Mouse (Mus musculus) MEL (cell line): ENCODE measurements around the gene Abcc2. TPM values are rescaled to one million over a fixed set of nuclear protein-coding genes. Genes with fewer than 3 reads are reported as not detected.

Experiments used
- DNase-seq: peaks from one replicate; pipeline ENCODE4 v3.0.0; 2011; ENCODE audit warnings: low read depth, low spot score
- H3K27ac ChIP-seq: 2 replicates; pipeline ENCODE4 v1.5.1; 2012; ENCODE audit warnings: low read depth, mild to moderate bottlenecking, control low read depth, low read length, moderate library complexity; ENCODE audit not compliant: control insufficient read depth
- H3K27me3 ChIP-seq, 2 experiments: fragments of 150-350 bp in 1 of 2; sonication (generic) in 1 of 2; 2 replicates each; pipeline ENCODE4 v1.6.1; 2012; ENCODE audit warnings: low read length in 2 of 2, mild to moderate bottlenecking in 2 of 2, improper control_type of control experiment in 1 of 2, moderate library complexity in 1 of 2; ENCODE audit not compliant: insufficient read depth in 2 of 2, control insufficient read depth in 1 of 2
- H3K36me3 ChIP-seq, 2 experiments: 2 replicates each; pipeline ENCODE4 v1.6.1; 2012 to 2014; ENCODE audit warnings: low read length in 2 of 2, improper control_type of control experiment in 1 of 2, inconsistent platforms in 1 of 2, mild to moderate bottlenecking in 1 of 2; ENCODE audit not compliant: insufficient read depth in 2 of 2, control insufficient read depth in 1 of 2
- H3K4me1 ChIP-seq, 2 experiments: fragments of 150-350 bp in 1 of 2; sonication (generic) in 1 of 2; 2 replicates each; pipeline ENCODE4 v1.6.1; 2012; ENCODE audit warnings: low read length in 2 of 2, improper control_type of control experiment in 1 of 2, mild to moderate bottlenecking in 1 of 2; ENCODE audit not compliant: insufficient read depth in 2 of 2, control insufficient read depth in 1 of 2
- H3K4me3 ChIP-seq, 2 experiments: fragments of 150-350 bp in 1 of 2; sonication (generic) in 1 of 2; 2 replicates each; pipeline ENCODE4 v1.5.1; 2012; ENCODE audit warnings: low read depth in 2 of 2, low read length in 2 of 2, mild to moderate bottlenecking in 2 of 2, moderate library complexity in 2 of 2, control low read depth in 1 of 2, improper control_type of control experiment in 1 of 2; ENCODE audit not compliant: control insufficient read depth in 1 of 2, insufficient read depth in 1 of 2
- H3K79me2 ChIP-seq: 2 replicates; pipeline ENCODE4 v1.6.1; 2012; ENCODE audit warnings: mild to moderate bottlenecking, low read length, moderate library complexity; ENCODE audit not compliant: control insufficient read depth, poor library complexity, insufficient read depth
- H3K9ac ChIP-seq: 2 replicates; pipeline ENCODE4 v1.6.1; 2012; ENCODE audit warnings: low read depth, mild to moderate bottlenecking, control low read depth, low read length, moderate library complexity; ENCODE audit not compliant: control insufficient read depth, poor library complexity, severe bottlenecking
- H3K9me3 ChIP-seq: fragments of 150-350 bp; sonication (generic); replicated peaks from 2 replicates; pipeline ENCODE4 v1.6.1; 2012; ENCODE audit warnings: mild to moderate bottlenecking, low read length, improper control_type of control experiment, moderate library complexity; ENCODE audit not compliant: insufficient read depth
- CHD1 ChIP-seq: IDR thresholded peaks from 2 replicates; pipeline ENCODE4 v1.6.1; 2012; ENCODE audit warnings: low read depth, mild to moderate bottlenecking, inconsistent platforms, low read length, improper control_type of control experiment
- CTCF ChIP-seq, 3 experiments: IDR thresholded peaks in 2 of 3; conservative IDR thresholded peaks in 1 of 3; 2 replicates each; pipeline ENCODE4 v1.5.1; 2011 to 2012; ENCODE audit warnings: low read length in 3 of 3, low read depth in 2 of 3, mild to moderate bottlenecking in 2 of 3, improper control_type of control experiment in 1 of 3, inconsistent platforms in 1 of 3, mixed read lengths in 1 of 3, moderate library complexity in 1 of 3; ENCODE audit not compliant: control insufficient read depth in 1 of 3, insufficient read depth in 1 of 3, poor library complexity in 1 of 3, severe bottlenecking in 1 of 3
- E2F4 ChIP-seq: IDR thresholded peaks from 2 replicates; pipeline ENCODE4 v1.6.1; 2011; ENCODE audit warnings: low read depth, low read length, improper control_type of control experiment, borderline replicate concordance
- EP300 ChIP-seq, 2 experiments: IDR thresholded peaks; 2 replicates each; pipeline ENCODE4 v1.6.1; 2011; ENCODE audit warnings: improper control_type of control experiment in 2 of 2, low read length in 2 of 2, low read depth in 1 of 2, mild to moderate bottlenecking in 1 of 2
- GABPA ChIP-seq: IDR thresholded peaks from 2 replicates; pipeline ENCODE4 v1.6.1; 2012; ENCODE audit warnings: low read depth, mild to moderate bottlenecking, inconsistent platforms, low read length, improper control_type of control experiment, moderate library complexity
- HCFC1 ChIP-seq: IDR thresholded peaks from 2 replicates; pipeline ENCODE4 v1.6.1; 2012; ENCODE audit warnings: low read depth, mild to moderate bottlenecking, inconsistent platforms, low read length, improper control_type of control experiment, moderate library complexity
- MAFK ChIP-seq: IDR thresholded peaks from 2 replicates; pipeline ENCODE4 v1.6.1; 2011; ENCODE audit warnings: low read depth, mild to moderate bottlenecking, low read length, improper control_type of control experiment, borderline replicate concordance
- MAZ ChIP-seq: IDR thresholded peaks from 2 replicates; pipeline ENCODE4 v1.6.1; 2012; ENCODE audit warnings: low read depth, mild to moderate bottlenecking, inconsistent platforms, low read length, improper control_type of control experiment
- MYC ChIP-seq: IDR thresholded peaks from 2 replicates; pipeline ENCODE4 v1.6.1; 2011; ENCODE audit warnings: low read depth, mild to moderate bottlenecking, low read length, improper control_type of control experiment, moderate library complexity
- NRF1 ChIP-seq: IDR thresholded peaks from 2 replicates; pipeline ENCODE4 v1.6.1; 2014; ENCODE audit warnings: low read depth, mild to moderate bottlenecking, inconsistent platforms, low read length, improper control_type of control experiment, moderate library complexity; ENCODE audit not compliant: poor library complexity, insufficient read depth, severe bottlenecking
- POLR2AphosphoS2 ChIP-seq: IDR thresholded peaks from 2 replicates; pipeline ENCODE4 v1.6.1; 2011; ENCODE audit warnings: low read length, improper control_type of control experiment
- POLR2AphosphoS5 ChIP-seq: IDR thresholded peaks from 2 replicates; pipeline ENCODE4 v1.6.1; 2012; ENCODE audit warnings: low read depth, borderline replicate concordance, mild to moderate bottlenecking, inconsistent platforms, low read length, moderate library complexity, mixed read lengths
- RCOR1 ChIP-seq: IDR thresholded peaks from 2 replicates; pipeline ENCODE4 v1.6.1; 2012; ENCODE audit warnings: low read depth, mild to moderate bottlenecking, inconsistent platforms, low read length, improper control_type of control experiment
- SIN3A ChIP-seq: IDR thresholded peaks from 2 replicates; pipeline ENCODE4 v1.6.1; 2012; ENCODE audit warnings: low read length, improper control_type of control experiment, inconsistent platforms
- SMC3 ChIP-seq: IDR thresholded peaks from 2 replicates; pipeline ENCODE4 v1.6.1; 2011; ENCODE audit warnings: low read depth, low read length, improper control_type of control experiment
- TBP ChIP-seq: IDR thresholded peaks from 2 replicates; pipeline ENCODE4 v1.8.0; 2011; ENCODE audit warnings: low read depth, low read length, improper control_type of control experiment
- TCF12 ChIP-seq: IDR thresholded peaks from 2 replicates; pipeline ENCODE4 v1.6.1; 2014; ENCODE audit warnings: low read depth, mild to moderate bottlenecking, inconsistent platforms, low read length, improper control_type of control experiment, moderate library complexity
- UBTF ChIP-seq: IDR thresholded peaks from 2 replicates; pipeline ENCODE4 v1.6.1; 2012; ENCODE audit warnings: low read depth, mild to moderate bottlenecking, inconsistent platforms, low read length, improper control_type of control experiment, moderate library complexity, borderline replicate concordance; ENCODE audit not compliant: insufficient read depth
- USF1 ChIP-seq: IDR thresholded peaks from 2 replicates; pipeline ENCODE4 v1.6.1; 2014; ENCODE audit warnings: low read depth, mild to moderate bottlenecking, inconsistent platforms, low read length, improper control_type of control experiment, moderate library complexity
- ZC3H11A ChIP-seq: IDR thresholded peaks from 2 replicates; pipeline ENCODE4 v1.6.1; 2012; ENCODE audit warnings: low read depth, mild to moderate bottlenecking, inconsistent platforms, low read length, improper control_type of control experiment
- ZKSCAN1 ChIP-seq: IDR thresholded peaks from 2 replicates; pipeline ENCODE4 v1.6.1; 2012; ENCODE audit warnings: low read depth, mild to moderate bottlenecking, inconsistent platforms, low read length, improper control_type of control experiment, moderate library complexity
- ZMIZ1 ChIP-seq: IDR thresholded peaks from 2 replicates; pipeline ENCODE4 v1.6.1; 2012; ENCODE audit warnings: low read depth, mild to moderate bottlenecking, inconsistent platforms, low read length, improper control_type of control experiment, moderate library complexity
- ZNF384 ChIP-seq: IDR thresholded peaks from 2 replicates; pipeline ENCODE4 v1.6.1; 2012; ENCODE audit warnings: low read depth, mild to moderate bottlenecking, inconsistent platforms, low read length, improper control_type of control experiment
- polyA plus RNA-seq, 2 experiments: library from polyadenylated mRNA; stranded (reverse) in 1 of 2; unstranded in 1 of 2; fragments of >175 nt in 1 of 2; fragments of >200 nt in 1 of 2; gene quantifications; 2 replicates each; pipeline versions ENCODE4 v1.2.1 to v1.2.4; 2012; ENCODE audit warnings: low replicate concordance in 2 of 2, low read depth in 1 of 2; ENCODE audit not compliant: insufficient read length in 2 of 2, insufficient read depth in 1 of 2, missing spikeins in 1 of 2
- total RNA-seq: library from RNA; depleted of rRNA; stranded (reverse); fragments of 300-350 nt; gene quantifications from 2 replicates; pipeline ENCODE4 v1.2.3, GENCODE M21; 2012

Gene Abcc2
- total and polyA plus RNA-seq, 3 experiments, result 0.04 TPM; not detected in 2

DNA sequence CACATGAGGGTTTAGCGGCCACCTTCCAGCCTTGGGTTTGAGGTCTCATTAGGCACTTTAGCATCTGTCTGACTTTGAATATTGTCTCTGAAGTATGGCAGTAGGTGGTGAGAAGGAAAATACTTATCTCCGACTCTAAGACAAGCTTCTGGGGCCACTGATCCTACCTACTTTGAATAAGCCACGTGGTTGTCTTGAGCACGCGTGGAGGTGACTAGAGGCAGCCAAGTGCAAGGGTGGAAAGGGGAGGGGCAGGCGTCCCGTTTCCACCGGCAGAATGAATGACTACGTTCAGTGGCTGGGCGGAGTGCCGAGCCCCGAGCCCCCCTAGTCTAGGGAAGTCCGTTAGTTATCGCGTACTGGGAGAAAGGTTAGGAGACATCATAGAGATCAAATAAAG, 65.1 kb downstream of the Abcc2 start:
- DNase-seq, result no peak
- no peak overlapping the region for H3K27ac ChIP-seq
- H3K4me1 ChIP-seq, result peaks cover 0 to 2% of the 10 kb centered on the region in 2 experiments; a peak in 1 of 4 replicates

DNA sequence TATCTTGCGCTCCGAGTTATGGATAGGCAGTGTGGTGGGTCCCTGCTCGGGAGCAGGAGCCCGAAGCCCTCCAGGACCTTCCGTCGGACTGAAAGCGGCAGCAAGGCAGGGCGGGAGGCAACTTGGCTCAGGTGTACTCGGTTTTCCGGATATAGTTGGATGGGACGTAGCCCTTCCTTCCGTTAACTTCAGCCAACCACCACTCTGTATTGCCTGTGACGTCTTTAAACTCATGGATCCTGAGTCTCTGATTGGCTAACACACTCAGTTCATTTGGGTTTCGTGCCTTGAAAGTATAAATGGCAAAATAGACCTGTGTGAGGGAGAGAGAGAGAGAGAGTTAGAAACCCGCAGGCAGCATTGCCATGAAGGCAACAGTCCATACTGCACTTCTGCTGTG, 66.0 kb downstream of the Abcc2 start:
- H3K27ac ChIP-seq, result no peak overlapping the region

More for the DNA sequence above, 65.1 kb downstream of the Abcc2 start:
- H3K9ac ChIP-seq, result no peak overlapping the region
- H3K27me3 ChIP-seq, result no peaks in the 10 kb centered on the region
- no peaks in the 10 kb centered on the region for H3K9me3 ChIP-seq
- H3K79me2 ChIP-seq, result no peaks in the 10 kb centered on the region
- no peak for TF ChIP-seq MAFK
- no peak for TF ChIP-seq E2F4
- no peak for TF ChIP-seq HCFC1
- TF ChIP-seq CHD1, result no peak
- TF ChIP-seq RCOR1, result no peak
- no peak for TF ChIP-seq UBTF
- no peak for TF ChIP-seq NRF1
- no peak for TF ChIP-seq SMC3
- no peak overlapping the region for H3K4me3 ChIP-seq
- H3K36me3 ChIP-seq, result peaks cover 0 to 5% of the 10 kb centered on the region in 2 experiments; a peak in 2 of 4 replicates

DNA sequence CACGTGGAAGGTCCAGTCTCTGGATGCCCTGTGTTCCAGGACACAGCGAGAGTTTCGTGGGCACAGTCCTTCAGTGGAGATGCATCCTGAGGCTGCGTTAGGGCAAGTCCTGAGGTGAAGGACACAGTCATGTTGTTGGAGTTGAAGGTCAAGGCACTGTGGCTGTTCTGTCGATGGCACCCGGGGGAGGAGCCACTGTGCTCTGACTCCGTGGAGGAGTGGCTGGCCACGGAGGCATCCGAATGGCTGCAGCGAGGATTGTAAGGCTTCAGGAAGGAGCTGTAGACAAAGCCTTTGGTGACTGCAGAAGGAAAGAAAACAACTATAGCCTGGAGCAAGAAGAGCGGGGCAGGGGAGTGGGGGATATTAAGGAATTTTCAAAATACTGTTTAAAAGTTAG, 68.0 kb downstream of the Abcc2 start:
- Histone ChIP-seq H3K9ac (no peak overlapping the region), H3K4me3 (no peak overlapping the region), H3K27me3 (no peaks in the 10 kb centered on the region), H3K9me3 (no peaks in the 10 kb centered on the region), H3K79me2 (no peaks in the 10 kb centered on the region), H3K4me1 (peaks cover 0 to 4% of the 10 kb centered on the region in 2 experiments; a peak in 1 of 4 replicates), H3K27ac (no peak overlapping the region), H3K36me3 (peaks cover 0 to 8% of the 10 kb centered on the region in 2 experiments; a peak in 2 of 4 replicates)
- DNase-seq, result no peak
- TF ChIP-seq MAZ (no peak), MAFK (no peak), EP300 (IDR thresholded peaks at IDR 0.05; ENCODE audit: low read depth in 1 of 2, low read length in 2 of 2) (no peak), CHD1 (no peak), POLR2AphosphoS5 (no peak), ZKSCAN1 (no peak), MYC (no peak), ZC3H11A (no peak), ZNF384 (no peak), HCFC1 (no peak), NRF1 (no peak), UBTF (no peak), TCF12 (no peak)

More for the DNA sequence above, 66.0 kb downstream of the Abcc2 start:
- Histone ChIP-seq H3K9me3 (no peaks in the 10 kb centered on the region), H3K4me1 (peaks cover 0 to 4% of the 10 kb centered on the region in 2 experiments; a peak in 1 of 4 replicates), H3K9ac (no peak overlapping the region), H3K27me3 (no peaks in the 10 kb centered on the region)
- TF ChIP-seq ZKSCAN1 (no peak), USF1 (no peak), POLR2AphosphoS2 (no peak), RCOR1 (no peak), CTCF (IDR thresholded peaks at IDR 0.05 in 2 of 3, conservative IDR thresholded peaks at IDR 0.05 in 1 of 3; ENCODE audit: control insufficient read depth in 1 of 3, insufficient read depth in 1 of 3, low read depth in 2 of 3, low read length in 3 of 3, poor library complexity in 1 of 3, severe bottlenecking in 1 of 3) (no peak), SIN3A (no peak), ZMIZ1 (no peak), SMC3 (no peak), MAFK (no peak), UBTF (no peak), GABPA (no peak), TBP (no peak)
- TF ChIP-seq, all 39 proteins: peak for 0
- Histone ChIP-seq H3K79me2 (no peaks in the 10 kb centered on the region), H3K4me3 (no peak overlapping the region), H3K36me3 (peaks cover 0 to 8% of the 10 kb centered on the region in 2 experiments; a peak in 2 of 4 replicates)
- no peak for DNase-seq
